Mouse (Mus musculus) hindbrain, embryonic 15.5 days (tissue): ENCODE results near the gene Eps15l1. TPM values are rescaled to one million over a fixed set of nuclear protein-coding genes. Genes with fewer than 3 reads are reported as not detected.
A peak's percentile ranks its signal among the peaks of the same experiment; 100 is the strongest.

Experiments used
- ATAC-seq: fragments of 200-750 bp; cut with Nextera tagmentation; 2 replicates; pipeline ENCODE4 v1.8.0; 2017; ENCODE audit warnings: low read depth, moderate number of reproducible peaks, moderate TSS enrichment; ENCODE audit not compliant: low FRiP score
- H3K27ac ChIP-seq: fragments of 300-500 bp; sonication (generic); replicated peaks from 2 replicates; pipeline ENCODE4 v1.5.1; 2015; ENCODE audit warnings: mild to moderate bottlenecking, inconsistent platforms
- H3K27me3 ChIP-seq: fragments of 300-500 bp; sonication (generic); 2 replicates; pipeline ENCODE4 v1.6.1; 2015; ENCODE audit warnings: control low read depth, inconsistent platforms
- H3K36me3 ChIP-seq: fragments of 300-500 bp; sonication (generic); 2 replicates; pipeline ENCODE4 v1.6.1; 2015; ENCODE audit warnings: control low read depth, inconsistent platforms
- H3K4me1 ChIP-seq: fragments of 300-500 bp; sonication (generic); replicated peaks from 2 replicates; pipeline ENCODE4 v1.6.1; 2015; ENCODE audit warnings: control low read depth, inconsistent platforms
- H3K4me2 ChIP-seq: fragments of 300-500 bp; sonication (generic); 2 replicates; pipeline ENCODE4 v1.6.1; 2015; ENCODE audit warnings: moderate library complexity, mild to moderate bottlenecking, inconsistent platforms
- H3K4me3 ChIP-seq: fragments of 300-500 bp; sonication (generic); 2 replicates; pipeline ENCODE4 v1.5.1; 2015; ENCODE audit warnings: mild to moderate bottlenecking, inconsistent platforms
- H3K9ac ChIP-seq: fragments of 300-500 bp; sonication (generic); 2 replicates; pipeline ENCODE4 v1.6.1; 2015; ENCODE audit warnings: inconsistent platforms
- H3K9me3 ChIP-seq: fragments of 300-500 bp; sonication (generic); 2 replicates; pipeline ENCODE4 v1.6.1; 2016; ENCODE audit warnings: control low read depth, inconsistent platforms
- WGBS: fragments of 180-500 bp; shearing (Covaris S2); methylation state at CpG from one replicate; pipeline ENCODE4 v1.1.7; 2015; 5-methylcytosine and 5-hydroxymethylcytosine counted together
- microRNA-seq: library from miRNA; unstranded; fragments of <30 nt; microRNA quantifications from one replicate; pipeline ENCODE4, GENCODE M21; 2016
- polyA plus RNA-seq: library from polyadenylated mRNA; unstranded; fragments of >200 nt; fragmentation: Nextera tagmentation; extraction: Ambion mirVana; gene quantifications from 2 replicates; pipeline ENCODE4 v1.2.1, GENCODE M21; 2015

The Eps15l1 gene
- polyA plus RNA-seq, 1 experiment from 2014 or later = 58.5 TPM

- Histone ChIP-seq H3K9me3 (no peaks in the 10 kb centered on the region), H3K4me2 (0 out of 2 replicates have a peak overlapping the region, but pooled peaks have one; percentile 3), H3K4me1 (no peaks in the 10 kb centered on the region; the same call in 1 of the 2 replicates), H3K4me3 (no peak overlapping the region), H3K27me3 (no peaks in the 10 kb centered on the region), H3K36me3 (no peaks in the 10 kb centered on the region), H3K9ac (no peak overlapping the region), H3K27ac (peak overlapping the region; percentile 47)
- ATAC-seq = peak; percentile 77
- WGBS = 46% methylated on average over 8 of the region's 8 CpGs
These were observed 125.6 kb downstream of the Eps15l1 start for GRCm38 (mm10) chr8:72295679-72296078.

- Histone ChIP-seq H3K4me3 (no peak overlapping the region), H3K4me2 (no peak overlapping the region), H3K4me1 (no peaks in the 10 kb centered on the region; the same call in 1 of the 2 replicates), H3K27ac (peak overlapping the region; percentile 47; the same call in 1 of the 2 replicates), H3K9me3 (no peaks in the 10 kb centered on the region), H3K36me3 (no peaks in the 10 kb centered on the region), H3K9ac (no peak overlapping the region), H3K27me3 (no peaks in the 10 kb centered on the region)
- no peak for ATAC-seq
- WGBS = 76% methylated on average over 3 of the region's 3 CpGs
These were observed 126.1 kb downstream of the Eps15l1 start for GRCm38 (mm10) chr8:72295125-72295524.

GRCm38 (mm10) chr8:72293309-72293708, 128.0 kb downstream of the Eps15l1 start:
- H3K27ac ChIP-seq = no peak overlapping the region
- no peaks in the 10 kb centered on the region for H3K36me3 ChIP-seq
- H3K4me1 ChIP-seq = no peaks in the 10 kb centered on the region; the same call in 1 of the 2 replicates
- no peak overlapping the region for H3K4me2 ChIP-seq
- H3K4me3 ChIP-seq = no peak overlapping the region
- H3K9me3 ChIP-seq = no peaks in the 10 kb centered on the region
- no peak for ATAC-seq
- H3K9ac ChIP-seq = no peak overlapping the region
- no peaks in the 10 kb centered on the region for H3K27me3 ChIP-seq

- Histone ChIP-seq H3K4me3 (no peak overlapping the region), H3K4me1 (no peaks in the 10 kb centered on the region; the same call in 1 of the 2 replicates), H3K9me3 (no peaks in the 10 kb centered on the region), H3K9ac (no peak overlapping the region), H3K27me3 (no peaks in the 10 kb centered on the region), H3K36me3 (no peaks in the 10 kb centered on the region), H3K27ac (no peak overlapping the region), H3K4me2 (no peak overlapping the region)
- no peak for ATAC-seq
- 82% methylated on average over 2 of the region's 2 CpGs for WGBS
These were observed 130.2 kb downstream of the Eps15l1 start for GRCm38 (mm10) chr8:72291104-72291503.

Small RNA genes lying within 50 kb of the gene (microRNA-seq; reads per million reads assigned to microRNA genes)
- gene Mir7068 = 1.1 reads per million

Other genes starting within 250 kb of the Eps15l1 start
- gene Hsh2d, start 231.8 kb downstream of the Eps15l1 start, polyA plus RNA-seq = not detected in 2 replicates
- not detected in 2 replicates for gene Cib3, start 208.6 kb downstream of the Eps15l1 start, polyA plus RNA-seq
- not detected in 2 replicates for gene Gm11034, start 207.8 kb downstream of the Eps15l1 start, polyA plus RNA-seq
- gene Fam32a, start 201.7 kb downstream of the Eps15l1 start, polyA plus RNA-seq = 91.8 and 97.1 TPM in 2 replicates
- 238 and 278 TPM in 2 replicates for gene Ap1m1, start 181.4 kb downstream of the Eps15l1 start, polyA plus RNA-seq
- gene Gm10282, start 116.2 kb downstream of the Eps15l1 start, polyA plus RNA-seq = 9.8 and 12.5 TPM in 2 replicates
- gene Klf2, start 102.4 kb downstream of the Eps15l1 start, polyA plus RNA-seq = 6.4 and 6.9 TPM in 2 replicates
- gene Calr3, start 22.4 kb upstream of the Eps15l1 start, polyA plus RNA-seq = 0.85 and 1.5 TPM in 2 replicates
- 16.5 and 17.0 TPM in 2 replicates for gene 1700030K09Rik, start 22.4 kb upstream of the Eps15l1 start, polyA plus RNA-seq
- gene Cherp, start 53.8 kb upstream of the Eps15l1 start, polyA plus RNA-seq = 44.5 and 59.8 TPM in 2 replicates
- 17.8 and 20.0 TPM in 2 replicates for gene Slc35e1, start 71.2 kb upstream of the Eps15l1 start, polyA plus RNA-seq
- 15.8 and 18.6 TPM in 2 replicates for gene Med26, start 126.8 kb upstream of the Eps15l1 start, polyA plus RNA-seq
- 122 TPM in 2 replicates for gene Smim7, start 149.6 kb upstream of the Eps15l1 start, polyA plus RNA-seq
- gene Tmem38a, start 150.6 kb upstream of the Eps15l1 start, polyA plus RNA-seq = 33.7 and 34.2 TPM in 2 replicates
- gene Nwd1, start 225.3 kb upstream of the Eps15l1 start, polyA plus RNA-seq = 2.3 and 2.9 TPM in 2 replicates